Comparison of ENCODE assay signal across 8 mouse cellular contexts in the genomic region with DNA sequence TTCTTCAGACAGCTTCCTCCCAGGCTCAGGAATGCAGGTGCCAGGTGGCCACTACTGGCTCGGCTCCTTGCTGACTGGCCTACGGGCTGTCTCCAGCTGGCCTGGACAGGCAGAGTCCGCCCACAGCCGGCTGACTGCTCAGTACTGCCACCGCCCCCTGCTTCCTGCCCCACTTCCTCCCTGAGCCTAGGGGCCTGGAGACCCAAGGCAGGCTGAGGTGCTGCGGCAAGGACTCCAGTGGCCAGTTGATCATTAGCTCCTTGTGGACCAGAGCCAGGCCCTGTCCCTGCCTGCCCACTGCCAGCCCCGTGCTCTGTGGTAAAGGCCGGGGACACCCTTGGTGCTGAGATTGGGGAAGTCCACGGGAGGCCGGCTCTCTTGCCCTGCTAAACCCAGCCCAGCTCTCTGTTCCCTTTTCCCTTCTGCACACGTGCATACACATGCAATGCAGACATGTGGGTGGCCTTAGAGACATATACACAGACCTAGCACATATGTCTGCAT. TPM values are rescaled to one million over a fixed set of nuclear protein-coding genes. Genes with fewer than 3 reads are reported as not detected.
DNase-seq lines count a peak whose midpoint lies in the region; ATAC-seq lines count a peak whose summit lies in the region.

No protein-coding gene starts in this region.

- intact Hi-C loops in heart, postnatal 10 days (cut with DNase I) = no loop called here

- H3K4me3 ChIP-seq in embryonic facial prominence, embryonic 14.5 days (ENCODE audit: low read depth, low read length) = peak overlapping the region; percentile 3; the same call in 1 of the 2 replicates
- peak overlapping the region; percentile 47 for H3K4me3 ChIP-seq in liver, embryonic 16.5 days (ENCODE audit: low read depth, low read length)
- H3K4me3 ChIP-seq in neural tube, embryonic 14.5 days (ENCODE audit: low read depth, low read length) = no peak overlapping the region

- peak overlapping the region; percentile 31 for H3K27ac ChIP-seq in embryonic facial prominence, embryonic 14.5 days (replicated peaks; ENCODE audit: low read depth, low read length)
- H3K27ac ChIP-seq in liver, embryonic 16.5 days (ENCODE audit: low read length) = peak overlapping the region; percentile 61
- H3K27ac ChIP-seq in neural tube, embryonic 14.5 days (ENCODE audit: low read depth, low read length) = 0 out of 2 replicates have a peak overlapping the region, but pooled peaks have one; percentile 22

- H3K36me3 ChIP-seq in embryonic facial prominence, embryonic 14.5 days (ENCODE audit: control insufficient read depth, insufficient read depth, low read length) = no peaks in the 10 kb centered on the region
- no peaks in the 10 kb centered on the region for H3K36me3 ChIP-seq in liver, embryonic 16.5 days (ENCODE audit: control insufficient read depth, insufficient read depth)
- H3K36me3 ChIP-seq in neural tube, embryonic 14.5 days (ENCODE audit: control insufficient read depth, insufficient read depth, low read length) = no peaks in the 10 kb centered on the region

- no peaks in the 10 kb centered on the region for H3K4me1 ChIP-seq in embryonic facial prominence, embryonic 14.5 days (ENCODE audit: control insufficient read depth, insufficient read depth, low read length)
- no peaks in the 10 kb centered on the region for H3K4me1 ChIP-seq in liver, embryonic 16.5 days (ENCODE audit: control insufficient read depth, low read depth, low read length)
- H3K4me1 ChIP-seq in neural tube, embryonic 14.5 days (ENCODE audit: control insufficient read depth, insufficient read depth, low read length) = no peaks in the 10 kb centered on the region

- WGBS in embryonic facial prominence, embryonic 14.5 days = 39% methylated on average over 10 of the region's 11 CpGs
- 6% methylated on average over 11 of the region's 11 CpGs for WGBS in liver, embryonic 16.5 days (ENCODE audit: insufficient replicate concordance)
- WGBS in neural tube, embryonic 14.5 days = 66% methylated on average over 11 of the region's 11 CpGs

- no peak overlapping the region for H3K9ac ChIP-seq in embryonic facial prominence, embryonic 14.5 days (ENCODE audit: low read depth, low read length)
- peak overlapping the region; percentile 27; the same call in 1 of the 2 replicates for H3K9ac ChIP-seq in liver, embryonic 16.5 days (ENCODE audit: low read depth, low read length)
- H3K9ac ChIP-seq in neural tube, embryonic 14.5 days (replicated peaks; ENCODE audit: low read depth, low read length) = no peak overlapping the region

- no peaks in the 10 kb centered on the region for H3K27me3 ChIP-seq in embryonic facial prominence, embryonic 14.5 days (replicated peaks; ENCODE audit: control insufficient read depth, insufficient read depth, low read length)
- no peaks in the 10 kb centered on the region for H3K27me3 ChIP-seq in liver, embryonic 16.5 days (ENCODE audit: control insufficient read depth, insufficient read depth, low read depth, low read length)
- H3K27me3 ChIP-seq in neural tube, embryonic 14.5 days (ENCODE audit: control insufficient read depth, insufficient read depth, low read length) = no peaks in the 10 kb centered on the region

- H3K9me3 ChIP-seq in embryonic facial prominence, embryonic 14.5 days (ENCODE audit: control insufficient read depth, low read length) = no peaks in the 10 kb centered on the region
- no peaks in the 10 kb centered on the region for H3K9me3 ChIP-seq in liver, embryonic 16.5 days (replicated peaks; ENCODE audit: control insufficient read depth, low read length)
- H3K9me3 ChIP-seq in neural tube, embryonic 14.5 days (ENCODE audit: control insufficient read depth, low read length) = no peaks in the 10 kb centered on the region

- peak; percentile 69 for DNase-seq in adrenal gland, postnatal 10 days
- DNase-seq in embryonic facial prominence, embryonic 14.5 days (ENCODE audit: low spot score) = peak; percentile 55
- DNase-seq in heart, postnatal 10 days = peak; percentile 76 to 79
- peak; percentile 95 to 99 for DNase-seq in kidney, postnatal 25 days
- peak; percentile 44 for DNase-seq in thymus, postnatal 25 days

- H3K4me2 ChIP-seq in embryonic facial prominence, embryonic 14.5 days (ENCODE audit: low read depth, low read length) = peak overlapping the region; percentile 10; the same call in 1 of the 2 replicates
- 0 out of 2 replicates have a peak overlapping the region, but pooled peaks have one; percentile 29 for H3K4me2 ChIP-seq in liver, embryonic 16.5 days (ENCODE audit: low read depth, low read length)
- H3K4me2 ChIP-seq in neural tube, embryonic 14.5 days (ENCODE audit: low read depth, low read length) = no peak overlapping the region

- ATAC-seq in CD4-positive, CD25-positive, alpha-beta regulatory T cell, adult 4 months = peak; percentile 91
- ATAC-seq in embryonic facial prominence, embryonic 14.5 days (ENCODE audit: low read depth) = peak; percentile 68; the same call in 1 of the 2 replicates
- peak; percentile 70 for ATAC-seq in liver, embryonic 16.5 days (ENCODE audit: low read depth)
- no peak for ATAC-seq in neural tube, embryonic 14.5 days (ENCODE audit: low read depth)

RNA-seq across cellular contexts. Expression of a gene that starts 10.8 kb away (rescaled TPM):
- 1 to 10 TPM; 2.6 to 4.4 TPM for polyA plus RNA-seq in CD4-positive, CD25-positive, alpha-beta regulatory T cell, adult 4 months (2017; shearing (Covaris generic))
- 10 to 100 TPM in 1 of 2 experiments, 1 to 10 TPM in 1; 9.5 to 17.6 TPM for total RNA-seq in adrenal gland, postnatal 10 days (2021)
- 5.1 and 5.3 TPM in 2 replicates for polyA plus RNA-seq in embryonic facial prominence, embryonic 14.5 days (2014; fragmentation: Nextera tagmentation; extraction: Ambion mirVana)
- total RNA-seq in heart, postnatal 10 days (2021) = 10 to 100 TPM; 14.7 to 17.4 TPM
- 2.6 and 3.2 TPM in 2 replicates for polyA plus RNA-seq in liver, embryonic 16.5 days (2015; fragmentation: Nextera tagmentation; extraction: Ambion mirVana)
- 1.3 and 3.9 TPM in 2 replicates for polyA plus RNA-seq in neural tube, embryonic 14.5 days (2014; fragmentation: Nextera tagmentation; extraction: Ambion mirVana)

RNA-seq across cellular contexts. Expression of a gene that starts 28.7 kb away (rescaled TPM):
- 1 to 10 TPM; 2.8 to 3.4 TPM for polyA plus RNA-seq in CD4-positive, CD25-positive, alpha-beta regulatory T cell, adult 4 months (2017; shearing (Covaris generic))
- total RNA-seq in adrenal gland, postnatal 10 days (2021) = 1 to 10 TPM; 4.0 to 8.9 TPM
- 3.4 and 5.4 TPM in 2 replicates for polyA plus RNA-seq in embryonic facial prominence, embryonic 14.5 days (2014; fragmentation: Nextera tagmentation; extraction: Ambion mirVana)
- 10 to 100 TPM in 1 of 2 experiments, 1 to 10 TPM in 1; 9.9 to 12.6 TPM for total RNA-seq in heart, postnatal 10 days (2021)
- polyA plus RNA-seq in liver, embryonic 16.5 days (2015; fragmentation: Nextera tagmentation; extraction: Ambion mirVana) = 0.20 and 0.45 TPM in 2 replicates
- polyA plus RNA-seq in neural tube, embryonic 14.5 days (2014; fragmentation: Nextera tagmentation; extraction: Ambion mirVana) = 18.3 and 26.1 TPM in 2 replicates

RNA-seq across cellular contexts. Expression of a gene that starts 49.4 kb away (rescaled TPM):
- polyA plus RNA-seq in CD4-positive, CD25-positive, alpha-beta regulatory T cell, adult 4 months (2017; shearing (Covaris generic)) = not detected
- 10 to 100 TPM; 51.0 to 61.0 TPM for total RNA-seq in adrenal gland, postnatal 10 days (2021)
- polyA plus RNA-seq in embryonic facial prominence, embryonic 14.5 days (2014; fragmentation: Nextera tagmentation; extraction: Ambion mirVana) = 42.5 and 46.4 TPM in 2 replicates
- 10 to 100 TPM; 69.0 to 86.6 TPM for total RNA-seq in heart, postnatal 10 days (2021)
- 1.7 and 2.9 TPM in 2 replicates for polyA plus RNA-seq in liver, embryonic 16.5 days (2015; fragmentation: Nextera tagmentation; extraction: Ambion mirVana)
- 12.6 and 20.4 TPM in 2 replicates for polyA plus RNA-seq in neural tube, embryonic 14.5 days (2014; fragmentation: Nextera tagmentation; extraction: Ambion mirVana)

Comparison
In these comparisons a context has a peak if more than half of its experiments do, and no peak if none do; other contexts are left out.
1. DNase-seq: peak in every context shown above with its lines; median percentile 97 in kidney, postnatal 25 days; 78 in heart, postnatal 10 days; 69 in adrenal gland, postnatal 10 days; 55 in embryonic facial prominence, embryonic 14.5 days; 44 in thymus, postnatal 25 days.